Mouse (Mus musculus) heart, postnatal 36 days (tissue): Measurements from ENCODE around the gene Gm8906. TPM values are rescaled to one million over a fixed set of nuclear protein-coding genes. Genes with fewer than 3 reads are reported as not detected.
"Not testable (repeated sequence)": the region's sequence is repeated elsewhere in the genome, so short reads cannot be mapped to it uniquely, and the experiment has no call there.

Experiments used
- DNase-seq, 2 experiments: peaks; one replicate each; pipeline ENCODE4 v3.0.0; 2021 to 2022
- intact Hi-C: fragments of 180-260 bp; cut with DNase I; formaldehyde crosslinking; loops from one replicate; pipeline ENCODE4 v1.15.1; 2025
- total RNA-seq, 2 experiments: library from RNA; stranded (reverse); gene quantifications; 2 replicates each; pipeline ENCODE4 v1.2.3; 2021

The Gm8906 gene
- not detected for total RNA-seq

DNA sequence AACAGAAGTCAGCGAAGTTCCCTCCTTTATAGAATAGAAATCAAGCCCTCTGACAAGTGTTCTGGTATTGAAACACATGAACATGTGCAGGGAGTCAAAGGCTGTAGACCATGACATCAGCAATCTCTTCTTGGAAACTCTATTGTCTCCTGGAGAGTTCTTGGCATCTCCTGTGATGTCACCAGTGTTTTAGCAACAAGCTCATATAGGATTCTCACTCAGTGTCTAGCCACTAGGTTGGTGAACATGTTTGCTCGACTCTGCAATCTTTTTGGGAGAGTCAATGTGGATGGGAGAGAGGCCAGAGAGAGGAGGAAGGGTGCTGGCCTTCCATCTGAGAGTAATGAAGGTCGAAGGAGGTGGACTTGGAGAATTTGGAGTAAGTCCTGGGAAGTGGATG, at the start of gene Gm8906:
Gene Gm8906 (plus strand): TSS at position 301 of the 400 bp plus-strand sequence.
- DNase-seq, intact Hi-C loops: not testable (repeated sequence)

Other genes starting within 250 kb of the Gm8906 start
- not detected for gene Gm8890, start 246.7 kb upstream of the Gm8906 start, total RNA-seq
- not detected for gene Speer1, start 161.2 kb upstream of the Gm8906 start, total RNA-seq
- not detected for gene Gm8897, start 86.3 kb upstream of the Gm8906 start, total RNA-seq
- not detected for gene Gm6460, start 92.2 kb downstream of the Gm8906 start, total RNA-seq
- not detected for gene Gm8922, start 179.3 kb downstream of the Gm8906 start, total RNA-seq